ENCODE assay signal across 13 mouse cellular contexts in the genomic region with DNA sequence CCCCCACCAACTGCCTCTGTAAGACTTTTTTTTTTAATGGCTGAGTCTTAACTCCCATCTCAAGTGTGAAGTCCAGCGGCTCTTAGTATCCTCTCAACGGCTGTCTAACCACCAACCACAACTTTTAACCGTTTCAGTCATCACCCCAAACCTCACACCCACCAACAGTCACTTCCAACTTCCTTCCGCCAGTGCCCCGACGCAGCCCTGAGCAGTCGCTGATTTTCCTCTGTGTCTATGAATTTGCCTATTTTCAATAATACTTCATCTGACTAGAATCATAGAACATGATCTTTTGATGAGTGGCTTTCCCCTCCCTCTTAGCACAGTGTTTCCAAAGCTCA. TPM values are rescaled to one million over a fixed set of nuclear protein-coding genes. Genes with fewer than 3 reads are reported as not detected.
DNase-seq lines count a peak whose midpoint lies in the region; ATAC-seq and TF ChIP-seq lines count a peak whose summit lies in the region.
"Had no signal": no experiment of that assay in that cellular context is flagged by ENCODE, and none has a peak within 500 bp of the region (broad histone marks: within the 10 kb centered on the region; RNA-seq: fewer than 3 reads in every experiment).

No protein-coding gene starts in this region.

- TF ChIP-seq CTCF in CH12.LX (conservative IDR thresholded peaks at IDR 0.05 in 1 of 2, IDR thresholded peaks at IDR 0.05 in 1 of 2; ENCODE audit: low read depth in 2 of 2, low read length in 2 of 2) = no peak

- 43% methylated on average over 7 of the region's 7 CpGs for WGBS in liver, embryonic 11.5 days

- H3K4me3 ChIP-seq in CH12.LX (replicated peaks in 1 of 3; ENCODE audit: low read depth in 2 of 3, low read length in 2 of 3, poor library complexity in 1 of 3) = no peak overlapping the region
- no peak overlapping the region for H3K4me3 ChIP-seq in liver, embryonic 11.5 days (ENCODE audit: low read depth, low read length)
- H3K4me3 ChIP-seq: forebrain, embryonic 15.5 days; hindbrain, embryonic 10.5 days had no signal

- TF ChIP-seq RAD21 in CH12.LX (IDR thresholded peaks at IDR 0.05; ENCODE audit: low read depth, low read length) = no peak; the same call in none of the 2 replicates

- H3K79me2 ChIP-seq in CH12.LX (replicated peaks; ENCODE audit: control insufficient read depth, extremely low read depth, insufficient read depth, poor library complexity, severe bottlenecking) = peaks cover 18% of the 10 kb centered on the region

- intact Hi-C loops in gastrocnemius, postnatal 14 days (cut with DNase I; ENCODE audit: low total_unique reads) = no loop called here

- dilution Hi-C loops in CH12.LX (cut with MboI; ENCODE audit: extremely low pct_ligation_motif_present, extremely low pct_unique_long_range_greater_than_20kb, low sequenced_read_pairs) = no loop called here

- TF ChIP-seq POLR2A in CH12.LX (IDR thresholded peaks at IDR 0.05; ENCODE audit: low read depth, low read length) = no peak

- H3K36me3 ChIP-seq in CH12.LX (replicated peaks in 1 of 2; ENCODE audit: control insufficient read depth in 1 of 2, insufficient read depth in 1 of 2, low read length in 1 of 2) = peaks cover 9 to 33% of the 10 kb centered on the region in 2 experiments
- H3K36me3 ChIP-seq in liver, embryonic 11.5 days (ENCODE audit: control insufficient read depth, insufficient read depth, low read length) = no peaks in the 10 kb centered on the region
- H3K36me3 ChIP-seq: forebrain, embryonic 15.5 days had no signal

- ATAC-seq in liver, embryonic 11.5 days (replicated peaks; ENCODE audit: low FRiP score) = no peak
- ATAC-seq: forebrain, embryonic 15.5 days had no signal

- DNase-seq in A20 (ENCODE audit: low read depth, low spot score) (peak; percentile 43), CH12.LX (ENCODE audit: extremely low read depth) (peak; percentile 81)
- no peak for DNase-seq in liver, embryonic 11.5 days (ENCODE audit: low spot score)
- peak; percentile 42 for DNase-seq in naive thymus-derived CD4-positive, alpha-beta T cell, adult 2 months (ENCODE audit: low read depth)
- DNase-seq in gastrocnemius, postnatal 14 days = no peak
- DNase-seq in embryo, embryonic 9.5 days (ENCODE audit: extremely low spot score) = no peak
- no peak for DNase-seq in lung, adult 18-20 months
- DNase-seq: cerebellum, adult 9-10 months; heart, adult 11 months; kidney, adult 9 months; layer of hippocampus, postnatal 36 days had no signal

- peaks cover 19 to 70% of the 10 kb centered on the region in 2 experiments for H3K4me1 ChIP-seq in CH12.LX (ENCODE audit: control insufficient read depth in 1 of 2, insufficient read depth in 2 of 2)
- H3K4me1 ChIP-seq in liver, embryonic 11.5 days (replicated peaks; ENCODE audit: control insufficient read depth, insufficient read depth, low read length) = peaks cover 26% of the 10 kb centered on the region

- peak overlapping the region; percentile 68 for H3K4me2 ChIP-seq in CH12.LX (ENCODE audit: insufficient read depth, low read depth, poor library complexity, severe bottlenecking)
- peak overlapping the region; percentile 48 for H3K4me2 ChIP-seq in liver, embryonic 11.5 days
- H3K4me2 ChIP-seq: forebrain, embryonic 15.5 days had no signal

- H3K27ac ChIP-seq in CH12.LX (ENCODE audit: insufficient read depth, low read depth) = no peak overlapping the region
- H3K27ac ChIP-seq in liver, embryonic 11.5 days (ENCODE audit: low read depth, low read length) = no peak overlapping the region
- H3K27ac ChIP-seq: forebrain, embryonic 15.5 days; hindbrain, embryonic 10.5 days had no signal

- in situ Hi-C loops in CH12.LX (cut with MboI; ENCODE audit: low pct_ligation_motif_present, low pct_unique_long_range_greater_than_20kb, low sequenced_read_pairs) = no loop called here

- peak; percentile 90 for TF ChIP-seq EP300 in CH12.LX (IDR thresholded peaks at IDR 0.05; ENCODE audit: low read length)

- H3K9me3 ChIP-seq in CH12.LX (replicated peaks; ENCODE audit: low read length) = no peaks in the 10 kb centered on the region
- H3K9me3 ChIP-seq in liver, embryonic 11.5 days (ENCODE audit: control insufficient read depth, low read length) = no peaks in the 10 kb centered on the region
- H3K9me3 ChIP-seq: forebrain, embryonic 15.5 days; hindbrain, embryonic 10.5 days had no signal

- no peak overlapping the region for H3K9ac ChIP-seq in CH12.LX (ENCODE audit: insufficient read depth, low read depth)
- H3K9ac ChIP-seq in liver, embryonic 11.5 days (ENCODE audit: low read depth, low read length) = no peak overlapping the region
- H3K9ac ChIP-seq: forebrain, embryonic 15.5 days had no signal

- H3K27me3 ChIP-seq in CH12.LX (replicated peaks) = no peaks in the 10 kb centered on the region
- H3K27me3 ChIP-seq in liver, embryonic 11.5 days (replicated peaks; ENCODE audit: control insufficient read depth, insufficient read depth, low read length) = no peaks in the 10 kb centered on the region
- H3K27me3 ChIP-seq: forebrain, embryonic 15.5 days had no signal

TF ChIP-seq in CH12.LX, 34 proteins besides CTCF, POLR2A, EP300 and RAD21:
- TF ChIP-seq MYC (IDR thresholded peaks at IDR 0.05; ENCODE audit: low read depth, low read length) = 0 out of 2 replicates have a peak, but pooled peaks have one; percentile 55
- no peak for TF ChIP-seq CHD2 (IDR thresholded peaks at IDR 0.05; ENCODE audit: low read length)
- no peak for TF ChIP-seq USF2 (conservative IDR thresholded peaks at IDR 0.05; ENCODE audit: low read depth, low read length)
- 0 out of 2 replicates have a peak, but pooled peaks have one; percentile 67 for TF ChIP-seq RCOR1 (conservative IDR thresholded peaks at IDR 0.05; ENCODE audit: low read depth, low read length)
- peak; percentile 41 for TF ChIP-seq MAX (IDR thresholded peaks at IDR 0.05; ENCODE audit: low read length)
- TF ChIP-seq MAFK (IDR thresholded peaks at IDR 0.05; ENCODE audit: insufficient replicate concordance, low read length) = peak; percentile 76
- TF ChIP-seq ZKSCAN1 (IDR thresholded peaks at IDR 0.05; ENCODE audit: borderline replicate concordance, low read depth, low read length) = no peak
- TF ChIP-seq JUND (conservative IDR thresholded peaks at IDR 0.05; ENCODE audit: low read depth, low read length) = peak; percentile 74
- no peak for TF ChIP-seq PAX5 (IDR thresholded peaks at IDR 0.05; ENCODE audit: low read length)
- no peak; the same call in 1 of the 2 replicates for TF ChIP-seq CHD1 (IDR thresholded peaks at IDR 0.05; ENCODE audit: low read depth, low read length)
- no peak for TF ChIP-seq KAT2A (IDR thresholded peaks at IDR 0.05; ENCODE audit: insufficient replicate concordance, low read length)
- TF ChIP-seq POLR2AphosphoS2 (IDR thresholded peaks at IDR 0.05; ENCODE audit: low read depth, low read length) = no peak; the same call in 1 of the 2 replicates
- TF ChIP-seq BHLHE40 (IDR thresholded peaks at IDR 0.05; ENCODE audit: low read depth, low read length) = peak; percentile 92
- no peak for TF ChIP-seq NELFE (IDR thresholded peaks at IDR 0.05; ENCODE audit: low read depth, low read length)
- peak; percentile 76; the same call in 1 of the 2 replicates for TF ChIP-seq MAZ (IDR thresholded peaks at IDR 0.05; ENCODE audit: low read depth, low read length)
- TF ChIP-seq TCF12 (IDR thresholded peaks at IDR 0.05; ENCODE audit: low read depth, low read length) = peak; percentile 77
- TF ChIP-seq JUN (IDR thresholded peaks at IDR 0.05; ENCODE audit: insufficient read depth, low read depth, low read length) = peak; percentile 69
- TF ChIP-seq MEF2A (IDR thresholded peaks at IDR 0.05; ENCODE audit: borderline replicate concordance, low read depth, low read length) = peak; percentile 54; the same call in 1 of the 2 replicates
- TF ChIP-seq MXI1 (IDR thresholded peaks at IDR 0.05; ENCODE audit: low read depth, low read length) = peak; percentile 55; the same call in 1 of the 2 replicates
- TF ChIP-seq SIN3A (IDR thresholded peaks at IDR 0.05; ENCODE audit: low read length) = peak; percentile 70; the same call in 1 of the 2 replicates
- 0 out of 2 replicates have a peak, but pooled peaks have one; percentile 20 for TF ChIP-seq E2F4 (IDR thresholded peaks at IDR 0.05; ENCODE audit: insufficient replicate concordance, low read depth, low read length)
- peak; percentile 88 for TF ChIP-seq ETS1 (conservative IDR thresholded peaks at IDR 0.05; ENCODE audit: low read depth, low read length)
- no peak for TF ChIP-seq SMC3 (IDR thresholded peaks at IDR 0.05; ENCODE audit: low read depth, low read length)
- TF ChIP-seq HCFC1 (IDR thresholded peaks at IDR 0.05; ENCODE audit: low read depth, low read length) = 0 out of 2 replicates have a peak, but pooled peaks have one; percentile 28
- TF ChIP-seq ELF1 (IDR thresholded peaks at IDR 0.05; ENCODE audit: low read depth, low read length) = peak; percentile 56; the same call in 1 of the 2 replicates
- TF ChIP-seq NRF1 (IDR thresholded peaks at IDR 0.05; ENCODE audit: low read depth, low read length) = peak; percentile 30; the same call in 1 of the 2 replicates
- peak; percentile 96 for TF ChIP-seq IRF4 (IDR thresholded peaks at IDR 0.05; ENCODE audit: low read depth, low read length)
- no peak for TF ChIP-seq TBP (conservative IDR thresholded peaks at IDR 0.05; ENCODE audit: low read depth, low read length)
- 0 out of 2 replicates have a peak, but pooled peaks have one; percentile 27 for TF ChIP-seq ZMIZ1 (IDR thresholded peaks at IDR 0.05; ENCODE audit: low read depth, low read length)
- TF ChIP-seq ZNF384 (IDR thresholded peaks at IDR 0.05; ENCODE audit: low read depth, low read length) = peak; percentile 86

RNA-seq across cellular contexts. Expression of a gene that starts 3.6 kb away (rescaled TPM):
- total RNA-seq in CH12.LX (2012; rRNA removed) (73.1 and 80.8 TPM in 2 replicates), CH12.LX (2014; rRNA removed) (37.6 and 46.0 TPM in 2 replicates)
- polyA plus RNA-seq in CH12.LX (2012; ENCODE audit: insufficient read length, low read depth) = 38.2 and 45.5 TPM in 2 replicates
- polyA plus RNA-seq in liver, embryonic 11.5 days (2014; fragmentation: Nextera tagmentation; extraction: Ambion mirVana) = 93.7 and 99.4 TPM in 2 replicates
- 10 to 100 TPM in 1 of 2 experiments, 1 to 10 TPM in 1; 7.3 to 10.6 TPM for total RNA-seq in gastrocnemius, postnatal 14 days (2021)

RNA-seq across cellular contexts. Expression of a gene that starts 47.1 kb away (rescaled TPM):
- total RNA-seq in CH12.LX (2012; rRNA removed) (30.1 and 31.9 TPM in 2 replicates), CH12.LX (2014; rRNA removed) (39.2 and 39.5 TPM in 2 replicates)
- polyA plus RNA-seq in CH12.LX (2012; ENCODE audit: insufficient read length, low read depth) = 38.0 and 38.5 TPM in 2 replicates
- polyA plus RNA-seq in liver, embryonic 11.5 days (2014; fragmentation: Nextera tagmentation; extraction: Ambion mirVana) = 36.6 and 40.6 TPM in 2 replicates
- total RNA-seq in gastrocnemius, postnatal 14 days (2021) = 10 to 100 TPM; 11.2 to 14.2 TPM

Comparison
In these comparisons a context has a peak if more than half of its experiments do, and no peak if none do; other contexts are left out.
1. DNase-seq: peak in A20 (single experiment), CH12.LX (single experiment) and naive thymus-derived CD4-positive, alpha-beta T cell, adult 2 months (single experiment); none in liver, embryonic 11.5 days (single experiment), gastrocnemius, postnatal 14 days (single experiment), embryo, embryonic 9.5 days (single experiment) and lung, adult 18-20 months (0 of 2).